Comparison of ENCODE assay signal across 23 mouse cellular contexts in genomic region chr5:66992401-66992800, GRCm38 (mm10).
DNase-seq lines count a peak whose midpoint lies in the region; ATAC-seq and TF ChIP-seq lines count a peak whose summit lies in the region.
"Had no signal": no experiment of that assay in that cellular context is flagged by ENCODE, and none has a peak within 500 bp of the region (broad histone marks: within the 10 kb centered on the region; RNA-seq: fewer than 3 reads in every experiment).

No protein-coding gene starts in this region.

- DNase-seq in embryonic facial prominence, embryonic 10.5 days (ENCODE audit: low spot score) = no peak
- DNase-seq in limb, embryonic 14.5 days (ENCODE audit: low spot score) = peak; percentile 49
- DNase-seq in layer of hippocampus, postnatal 10 days (ENCODE audit: low spot score in 2 of 2) = no peak
- no peak for DNase-seq in kidney, postnatal 36 days
- no peak for DNase-seq in left cerebral cortex, adult 18-20 months (ENCODE audit: low spot score in 2 of 2)
- DNase-seq: adrenal gland, postnatal 10 days; adrenal gland, postnatal 36 days; cerebellum, adult 18-20 months; cerebellum, adult 9-10 months; cerebellum, postnatal 14 days; gastrocnemius, postnatal 10 days; gastrocnemius, postnatal 36 days had no signal

- H3K4me2 ChIP-seq in embryonic facial prominence, embryonic 12.5 days (replicated peaks) = no peak overlapping the region
- no peak overlapping the region for H3K4me2 ChIP-seq in embryonic facial prominence, embryonic 15.5 days (replicated peaks)
- H3K4me2 ChIP-seq in limb, embryonic 14.5 days (replicated peaks; ENCODE audit: low read depth, low read length, severe bottlenecking) = no peak overlapping the region
- H3K4me2 ChIP-seq: forebrain, embryonic 13.5 days; heart, embryonic 11.5 days; hindbrain, embryonic 14.5 days had no signal

- no peak overlapping the region for H3K9ac ChIP-seq in embryonic facial prominence, embryonic 12.5 days
- H3K9ac ChIP-seq in embryonic facial prominence, embryonic 15.5 days = no peak overlapping the region
- no peak overlapping the region for H3K9ac ChIP-seq in limb, embryonic 14.5 days (ENCODE audit: low read depth, low read length, severe bottlenecking)
- H3K9ac ChIP-seq: forebrain, embryonic 13.5 days; hindbrain, embryonic 14.5 days had no signal

- H3K36me3 ChIP-seq in embryonic facial prominence, embryonic 10.5 days (replicated peaks) = peaks cover 28% of the 10 kb centered on the region
- 0 out of 2 replicates have a peak, but pooled peaks cover 6% of the 10 kb centered on the region for H3K36me3 ChIP-seq in embryonic facial prominence, embryonic 12.5 days
- H3K36me3 ChIP-seq in embryonic facial prominence, embryonic 15.5 days = no peaks in the 10 kb centered on the region
- H3K36me3 ChIP-seq in limb, embryonic 14.5 days (ENCODE audit: control insufficient read depth, insufficient read depth, low read length) = peaks cover 11% of the 10 kb centered on the region

- peak overlapping the region; percentile 72 for H3K27ac ChIP-seq in embryonic facial prominence, embryonic 10.5 days (replicated peaks)
- peak overlapping the region; percentile 14; the same call in 1 of the 2 replicates for H3K27ac ChIP-seq in embryonic facial prominence, embryonic 12.5 days
- H3K27ac ChIP-seq in embryonic facial prominence, embryonic 15.5 days (replicated peaks) = peak overlapping the region; percentile 68; the same call in 1 of the 2 replicates
- H3K27ac ChIP-seq in limb, embryonic 14.5 days (replicated peaks; ENCODE audit: low read depth, low read length) = no peak overlapping the region
- H3K27ac ChIP-seq: forebrain, embryonic 13.5 days; hindbrain, embryonic 14.5 days; hindbrain, postnatal 0 days had no signal

- no peaks in the 10 kb centered on the region for H3K9me3 ChIP-seq in embryonic facial prominence, embryonic 10.5 days
- no peaks in the 10 kb centered on the region for H3K9me3 ChIP-seq in embryonic facial prominence, embryonic 12.5 days
- H3K9me3 ChIP-seq in embryonic facial prominence, embryonic 15.5 days (replicated peaks) = no peaks in the 10 kb centered on the region
- no peaks in the 10 kb centered on the region for H3K9me3 ChIP-seq in limb, embryonic 14.5 days (ENCODE audit: control insufficient read depth, low read length)
- H3K9me3 ChIP-seq: forebrain, embryonic 10.5 days; forebrain, embryonic 13.5 days had no signal

- 55% methylated on average over 7 of the region's 7 CpGs for WGBS in embryonic facial prominence, embryonic 10.5 days
- WGBS in embryonic facial prominence, embryonic 12.5 days = 31% methylated on average over 7 of the region's 7 CpGs
- WGBS in embryonic facial prominence, embryonic 15.5 days = 33% methylated on average over 7 of the region's 7 CpGs
- WGBS in limb, embryonic 14.5 days = 44% methylated on average over 7 of the region's 7 CpGs

- H3K4me3 ChIP-seq in embryonic facial prominence, embryonic 10.5 days = no peak overlapping the region
- H3K4me3 ChIP-seq in embryonic facial prominence, embryonic 12.5 days = no peak overlapping the region
- H3K4me3 ChIP-seq in embryonic facial prominence, embryonic 15.5 days (replicated peaks) = no peak overlapping the region
- H3K4me3 ChIP-seq in limb, embryonic 14.5 days (replicated peaks; ENCODE audit: low read length) = no peak overlapping the region
- H3K4me3 ChIP-seq: forebrain, embryonic 10.5 days; forebrain, embryonic 13.5 days had no signal

- no peak for TF ChIP-seq POLR2A in limb, embryonic 14.5 days (IDR thresholded peaks at IDR 0.05; ENCODE audit: borderline replicate concordance, extremely low read depth, insufficient read depth, insufficient read length)

- no peaks in the 10 kb centered on the region for H3K27me3 ChIP-seq in embryonic facial prominence, embryonic 10.5 days (replicated peaks; ENCODE audit: low read depth, poor library complexity, severe bottlenecking)
- no peaks in the 10 kb centered on the region for H3K27me3 ChIP-seq in embryonic facial prominence, embryonic 12.5 days
- H3K27me3 ChIP-seq in embryonic facial prominence, embryonic 15.5 days = no peaks in the 10 kb centered on the region
- no peaks in the 10 kb centered on the region for H3K27me3 ChIP-seq in limb, embryonic 14.5 days (ENCODE audit: control insufficient read depth, insufficient read depth, low read length)
- H3K27me3 ChIP-seq: forebrain, embryonic 13.5 days had no signal

- peaks cover 50% of the 10 kb centered on the region for H3K4me1 ChIP-seq in embryonic facial prominence, embryonic 10.5 days
- peaks cover 33% of the 10 kb centered on the region for H3K4me1 ChIP-seq in embryonic facial prominence, embryonic 12.5 days
- peaks cover 34% of the 10 kb centered on the region for H3K4me1 ChIP-seq in embryonic facial prominence, embryonic 15.5 days
- H3K4me1 ChIP-seq in limb, embryonic 14.5 days (ENCODE audit: control insufficient read depth, insufficient read depth, low read length) = peaks cover 25% of the 10 kb centered on the region

- ATAC-seq in embryonic facial prominence, embryonic 12.5 days (ENCODE audit: insufficient number of reproducible peaks, insufficient read depth, low FRiP score, low TSS enrichment) = no peak
- ATAC-seq in embryonic facial prominence, embryonic 15.5 days (ENCODE audit: insufficient number of reproducible peaks, low FRiP score, low TSS enrichment, low read depth) = no peak
- ATAC-seq in limb, embryonic 14.5 days (ENCODE audit: low FRiP score, low read depth) = no peak
- ATAC-seq: CD4-positive, CD25-positive, alpha-beta regulatory T cell, adult 4 months; forebrain, embryonic 13.5 days; forebrain, embryonic 16.5 days; hindbrain, postnatal 0 days; inflammation-experienced regulatory T-cells, adult 6 months; intestine, embryonic 16.5 days had no signal
